In genomic region chr8:103203710-103204109, GRCm38 (mm10) we compare ENCODE assay signal across 12 mouse cellular contexts.
"Had no signal": no experiment of that assay in that cellular context is flagged by ENCODE, and none has a peak within 500 bp of the region (broad histone marks: within the 10 kb centered on the region; RNA-seq: fewer than 3 reads in every experiment).

No protein-coding gene starts in this region.

- H3K27me3 ChIP-seq: intestine, embryonic 15.5 days; kidney, embryonic 15.5 days; limb, embryonic 13.5 days; midbrain, embryonic 15.5 days; neural tube, embryonic 12.5 days had no signal

- H3K9me3 ChIP-seq: intestine, embryonic 15.5 days; kidney, embryonic 15.5 days; limb, embryonic 13.5 days; midbrain, embryonic 15.5 days; neural tube, embryonic 12.5 days had no signal

- H3K36me3 ChIP-seq: intestine, embryonic 15.5 days; kidney, embryonic 15.5 days; limb, embryonic 13.5 days; midbrain, embryonic 15.5 days; neural tube, embryonic 12.5 days had no signal

- ATAC-seq: intestine, embryonic 15.5 days; midbrain, embryonic 15.5 days had no signal

- H3K27ac ChIP-seq: intestine, embryonic 15.5 days; kidney, embryonic 15.5 days; limb, embryonic 13.5 days; midbrain, embryonic 15.5 days; neural tube, embryonic 12.5 days; stomach, postnatal 0 days had no signal

- H3K4me3 ChIP-seq: intestine, embryonic 15.5 days; kidney, embryonic 15.5 days; limb, embryonic 13.5 days; midbrain, embryonic 15.5 days; neural tube, embryonic 12.5 days had no signal

- H3K9ac ChIP-seq: intestine, embryonic 15.5 days; kidney, embryonic 15.5 days; limb, embryonic 13.5 days; midbrain, embryonic 15.5 days; neural tube, embryonic 12.5 days had no signal

- H3K4me1 ChIP-seq: kidney, embryonic 15.5 days; midbrain, embryonic 15.5 days; neural tube, embryonic 12.5 days had no signal

- H3K4me2 ChIP-seq: intestine, embryonic 15.5 days; kidney, embryonic 15.5 days; limb, embryonic 13.5 days; liver, embryonic 11.5 days; midbrain, embryonic 11.5 days; midbrain, embryonic 15.5 days; neural tube, embryonic 12.5 days had no signal

- DNase-seq: kidney, adult 2 months; kidney, postnatal 14 days; left cerebral cortex, postnatal 4 days; thymus, postnatal 14 days had no signal
